ENCODE assay signal across 10 mouse cellular contexts in the genomic region with DNA sequence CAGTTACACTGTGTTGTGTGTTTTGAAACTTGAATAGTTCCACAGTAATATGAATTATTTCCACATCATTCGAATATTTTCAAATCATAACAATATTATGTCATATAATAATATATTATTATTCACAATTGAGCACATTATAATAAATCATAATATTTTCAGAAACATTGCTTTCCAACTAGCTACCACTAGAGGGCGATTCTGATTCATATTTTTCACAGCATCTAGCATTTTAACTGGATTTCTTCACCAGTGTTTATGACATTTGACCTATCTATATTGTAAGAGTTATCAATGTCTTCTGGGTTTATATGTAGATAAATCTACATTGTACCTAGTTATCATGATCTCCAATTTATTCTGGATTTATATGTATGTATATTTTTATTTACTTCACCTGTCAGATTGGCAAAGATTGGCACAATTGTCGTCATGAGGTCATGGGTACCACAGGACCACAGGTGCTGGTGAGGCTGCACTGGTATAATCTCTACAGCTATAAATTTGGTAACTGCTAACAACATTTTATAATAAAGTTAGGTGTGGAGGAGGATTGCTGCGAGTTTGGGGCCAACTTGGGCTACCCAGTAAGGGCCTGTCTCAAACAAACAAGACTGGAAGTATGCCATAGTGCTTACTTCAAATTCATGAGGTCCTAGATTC. TPM values are rescaled to one million over a fixed set of nuclear protein-coding genes. Genes with fewer than 3 reads are reported as not detected.
A peak's percentile ranks its signal among the peaks of the same experiment; 100 is the strongest.
DNase-seq lines count a peak whose midpoint lies in the region; ATAC-seq and TF ChIP-seq lines count a peak whose summit lies in the region.
"Had no signal": no experiment of that assay in that cellular context is flagged by ENCODE, and none has a peak within 500 bp of the region (broad histone marks: within the 10 kb centered on the region; RNA-seq: fewer than 3 reads in every experiment).

No protein-coding gene starts in this region.

- no peak overlapping the region for H3K9ac ChIP-seq in lung, embryonic 14.5 days
- H3K9ac ChIP-seq in CH12.LX (ENCODE audit: insufficient read depth, low read depth): no peak overlapping the region
- no peak overlapping the region for H3K9ac ChIP-seq in liver, embryonic 14.5 days (replicated peaks)
- H3K9ac ChIP-seq: intestine, embryonic 15.5 days had no signal

- 44% methylated on average over 4 of the region's 4 CpGs for WGBS in lung, embryonic 14.5 days
- WGBS in liver, embryonic 14.5 days (ENCODE audit: insufficient replicate concordance): 35% methylated on average over 4 of the region's 4 CpGs

- TF ChIP-seq RAD21 in CH12.LX (IDR thresholded peaks at IDR 0.05; ENCODE audit: low read depth, low read length): peak; percentile 95

- no peak for TF ChIP-seq EP300 in CH12.LX (IDR thresholded peaks at IDR 0.05; ENCODE audit: low read length)
- no peak for TF ChIP-seq EP300 in liver, embryonic 14.5 days (IDR thresholded peaks at IDR 0.05; ENCODE audit: low read depth)

- no peaks in the 10 kb centered on the region for H3K27me3 ChIP-seq in lung, embryonic 14.5 days (ENCODE audit: insufficient read depth, low read length)
- no peaks in the 10 kb centered on the region for H3K27me3 ChIP-seq in CH12.LX (replicated peaks)
- H3K27me3 ChIP-seq in liver, embryonic 14.5 days (ENCODE audit: control insufficient read depth, insufficient read depth, low read length): no peaks in the 10 kb centered on the region
- H3K27me3 ChIP-seq: intestine, embryonic 15.5 days had no signal

- no peak overlapping the region for H3K4me3 ChIP-seq in gastrocnemius, adult 2 months
- H3K4me3 ChIP-seq in lung, embryonic 14.5 days (ENCODE audit: low read depth, low read length): no peak overlapping the region
- H3K4me3 ChIP-seq in CH12.LX (replicated peaks in 1 of 3; ENCODE audit: low read depth in 2 of 3, low read length in 2 of 3, poor library complexity in 1 of 3): no peak overlapping the region
- H3K4me3 ChIP-seq in liver, embryonic 14.5 days (ENCODE audit: insufficient read depth in 1 of 2, low read depth in 2 of 2, low read length in 2 of 2): no peak overlapping the region
- H3K4me3 ChIP-seq: intestine, embryonic 15.5 days had no signal

- no peak for ATAC-seq in lung, embryonic 14.5 days (ENCODE audit: insufficient read depth)
- ATAC-seq in liver, embryonic 14.5 days (ENCODE audit: insufficient read depth): no peak
- ATAC-seq: intestine, embryonic 15.5 days had no signal

- no peak for TF ChIP-seq POLR2A in CH12.LX (IDR thresholded peaks at IDR 0.05; ENCODE audit: low read depth, low read length)

- no peaks in the 10 kb centered on the region for H3K79me2 ChIP-seq in CH12.LX (replicated peaks; ENCODE audit: control insufficient read depth, extremely low read depth, insufficient read depth, poor library complexity, severe bottlenecking)

- H3K36me3 ChIP-seq in lung, embryonic 14.5 days (ENCODE audit: insufficient read depth): no peaks in the 10 kb centered on the region
- H3K36me3 ChIP-seq in CH12.LX (replicated peaks in 1 of 2; ENCODE audit: control insufficient read depth in 1 of 2, insufficient read depth in 1 of 2, low read length in 1 of 2): no peaks in the 10 kb centered on the region
- H3K36me3 ChIP-seq in liver, embryonic 14.5 days (replicated peaks; ENCODE audit: control insufficient read depth, insufficient read depth, low read depth): no peaks in the 10 kb centered on the region
- H3K36me3 ChIP-seq: intestine, embryonic 15.5 days had no signal

- intact Hi-C loops in gastrocnemius, adult 2 months (cut with DNase I): loop anchor here (1.0 to 5.0 kb wide), 3 partner anchors 39 to 254 kb away; no protein-coding TSS in a partner anchor

- no peak overlapping the region for H3K27ac ChIP-seq in gastrocnemius, adult 2 months
- no peak overlapping the region for H3K27ac ChIP-seq in lung, embryonic 14.5 days (ENCODE audit: low read depth)
- H3K27ac ChIP-seq in CH12.LX (ENCODE audit: insufficient read depth, low read depth): no peak overlapping the region
- no peak overlapping the region for H3K27ac ChIP-seq in liver, embryonic 14.5 days
- H3K27ac ChIP-seq: intestine, embryonic 15.5 days had no signal

- in situ Hi-C loops in CH12.LX (cut with MboI; ENCODE audit: low pct_ligation_motif_present, low pct_unique_long_range_greater_than_20kb, low sequenced_read_pairs): no loop called here

- no peaks in the 10 kb centered on the region for H3K4me1 ChIP-seq in lung, embryonic 14.5 days (ENCODE audit: insufficient read depth)
- H3K4me1 ChIP-seq in CH12.LX (ENCODE audit: control insufficient read depth in 1 of 2, insufficient read depth in 2 of 2): peaks cover 18 to 48% of the 10 kb centered on the region in 2 experiments
- H3K4me1 ChIP-seq in liver, embryonic 14.5 days (replicated peaks; ENCODE audit: control insufficient read depth in 2 of 2, insufficient read depth in 2 of 2, low read length in 1 of 2): peaks cover 0 to 4% of the 10 kb centered on the region in 2 experiments; a peak in 2 of 4 replicates
- H3K4me1 ChIP-seq: intestine, embryonic 15.5 days had no signal

- dilution Hi-C loops in CH12.LX (cut with MboI; ENCODE audit: extremely low pct_ligation_motif_present, extremely low pct_unique_long_range_greater_than_20kb, low sequenced_read_pairs): no loop called here

- no peak for DNase-seq in gastrocnemius, adult 2 months
- DNase-seq in gastrocnemius, postnatal 4 days (ENCODE audit: low spot score in 2 of 2): no peak
- DNase-seq in lung, embryonic 14.5 days: peak; percentile 77
- no peak for DNase-seq in lung, adult 18-20 months
- DNase-seq in CH12.LX (ENCODE audit: extremely low read depth): no peak
- no peak for DNase-seq in liver, embryonic 14.5 days (ENCODE audit: low read depth in 3 of 3, low spot score in 3 of 3)
- DNase-seq in layer of hippocampus, postnatal 25 days (ENCODE audit: extremely low spot score in 1 of 2, low spot score in 1 of 2): no peak
- DNase-seq in left cerebral cortex, adult 11 months (ENCODE audit: low spot score): no peak
- DNase-seq: right cerebral cortex, postnatal 25 days had no signal

- H3K9me3 ChIP-seq in lung, embryonic 14.5 days (ENCODE audit: low read depth, low read length): no peaks in the 10 kb centered on the region
- H3K9me3 ChIP-seq in CH12.LX (replicated peaks; ENCODE audit: low read length): no peaks in the 10 kb centered on the region
- H3K9me3 ChIP-seq in liver, embryonic 14.5 days (ENCODE audit: control insufficient read depth, low read length): no peaks in the 10 kb centered on the region
- H3K9me3 ChIP-seq: intestine, embryonic 15.5 days had no signal

- TF ChIP-seq CTCF in gastrocnemius, adult 2 months (IDR thresholded peaks at IDR 0.05): peak; percentile 76
- TF ChIP-seq CTCF in lung, embryonic 14.5 days (IDR thresholded peaks at IDR 0.05; ENCODE audit: low read depth): peak; percentile 70
- TF ChIP-seq CTCF in CH12.LX (conservative IDR thresholded peaks at IDR 0.05 in 1 of 2, IDR thresholded peaks at IDR 0.05 in 1 of 2; ENCODE audit: low read depth in 2 of 2, low read length in 2 of 2): peak in 1 of 2 experiments; percentile 86; a peak in 3 of 4 replicates
- TF ChIP-seq CTCF in liver, embryonic 14.5 days (IDR thresholded peaks at IDR 0.05; ENCODE audit: low read depth): peak; percentile 44; the same call in 1 of the 2 replicates

- H3K4me2 ChIP-seq in lung, embryonic 14.5 days: no peak overlapping the region
- no peak overlapping the region for H3K4me2 ChIP-seq in CH12.LX (ENCODE audit: insufficient read depth, low read depth, poor library complexity, severe bottlenecking)
- H3K4me2 ChIP-seq in liver, embryonic 14.5 days (ENCODE audit: low read depth): no peak overlapping the region
- H3K4me2 ChIP-seq: intestine, embryonic 15.5 days had no signal

TF ChIP-seq in CH12.LX, 34 proteins besides CTCF, POLR2A, EP300 and RAD21:
- TF ChIP-seq SMC3 (IDR thresholded peaks at IDR 0.05; ENCODE audit: low read depth, low read length): peak; percentile 86
- no peak for TF ChIP-seq ZMIZ1 (IDR thresholded peaks at IDR 0.05; ENCODE audit: low read depth, low read length)
- no peak for TF ChIP-seq HCFC1 (IDR thresholded peaks at IDR 0.05; ENCODE audit: low read depth, low read length)
- TF ChIP-seq NELFE (IDR thresholded peaks at IDR 0.05; ENCODE audit: low read depth, low read length): no peak
- no peak for TF ChIP-seq ETS1 (conservative IDR thresholded peaks at IDR 0.05; ENCODE audit: low read depth, low read length)
- no peak for TF ChIP-seq ELF1 (IDR thresholded peaks at IDR 0.05; ENCODE audit: low read depth, low read length)
- TF ChIP-seq SIN3A (IDR thresholded peaks at IDR 0.05; ENCODE audit: low read length): no peak
- TF ChIP-seq ZC3H11A (IDR thresholded peaks at IDR 0.05; ENCODE audit: low read depth, low read length): peak; percentile 72
- TF ChIP-seq MYC (IDR thresholded peaks at IDR 0.05; ENCODE audit: low read depth, low read length): no peak
- no peak for TF ChIP-seq ZKSCAN1 (IDR thresholded peaks at IDR 0.05; ENCODE audit: borderline replicate concordance, low read depth, low read length)
- TF ChIP-seq JUND (conservative IDR thresholded peaks at IDR 0.05; ENCODE audit: low read depth, low read length): no peak; the same call in 1 of the 2 replicates
- TF ChIP-seq BHLHE40 (IDR thresholded peaks at IDR 0.05; ENCODE audit: low read depth, low read length): no peak

RNA-seq across cellular contexts. Expression of a gene that starts 12.6 kb away (rescaled TPM):
- total RNA-seq in gastrocnemius, adult 2 months (2021): under 1 TPM; 0.64 to 0.66 TPM
- 10 to 100 TPM; 18.9 to 23.5 TPM for total RNA-seq in gastrocnemius, postnatal 4 days (2021)
- polyA plus RNA-seq in lung, embryonic 14.5 days (2014; fragmentation: Nextera tagmentation; extraction: Ambion mirVana): 13.6 and 14.9 TPM in 2 replicates
- total RNA-seq in CH12.LX (2012; rRNA removed) (129 and 141 TPM in 2 replicates), CH12.LX (2014; rRNA removed) (176 and 199 TPM in 2 replicates)
- 157 and 176 TPM in 2 replicates for polyA plus RNA-seq in CH12.LX (2012; ENCODE audit: insufficient read length, low read depth)
- 0.06 and 0.13 TPM in 2 replicates for polyA plus RNA-seq in liver, embryonic 14.5 days (2012; rRNA removed)
- 0.35 and 0.51 TPM in 2 replicates for polyA plus RNA-seq in liver, embryonic 14.5 days (2014; fragmentation: Nextera tagmentation; extraction: Ambion mirVana)
- 100 to 1,000 TPM in 1 of 2 experiments, 10 to 100 TPM in 1; 89.6 to 103 TPM for total RNA-seq in layer of hippocampus, postnatal 25 days (2021)

RNA-seq across cellular contexts. Expression of a gene that starts 26.9 kb away (rescaled TPM):
- total RNA-seq in gastrocnemius, adult 2 months (2021): under 1 TPM; 0.31 to 0.61 TPM
- 1 to 10 TPM; 4.1 to 4.6 TPM for total RNA-seq in gastrocnemius, postnatal 4 days (2021)
- polyA plus RNA-seq in lung, embryonic 14.5 days (2014; fragmentation: Nextera tagmentation; extraction: Ambion mirVana): 1.4 and 2.3 TPM in 2 replicates
- total RNA-seq in CH12.LX (2012; rRNA removed) (92.3 and 102 TPM in 2 replicates), CH12.LX (2014; rRNA removed) (155 and 171 TPM in 2 replicates)
- polyA plus RNA-seq in CH12.LX (2012; ENCODE audit: insufficient read length, low read depth): 163 and 180 TPM in 2 replicates
- polyA plus RNA-seq in liver, embryonic 14.5 days (2012; rRNA removed): 8.3 and 10.9 TPM in 2 replicates
- 7.3 and 9.8 TPM in 2 replicates for polyA plus RNA-seq in liver, embryonic 14.5 days (2014; fragmentation: Nextera tagmentation; extraction: Ambion mirVana)
- total RNA-seq in layer of hippocampus, postnatal 25 days (2021): 1 to 10 TPM; 3.9 to 5.8 TPM

Comparison
In these comparisons a context has a peak if more than half of its experiments do, and no peak if none do; other contexts are left out.
1. RNA of a gene that starts 12.6 kb away (total RNA-seq): 129 to 199 TPM in CH12.LX, 89.6 to 103 TPM in layer of hippocampus, postnatal 25 days and 18.9 to 23.5 TPM in gastrocnemius, postnatal 4 days; 0.64 to 0.66 TPM in gastrocnemius, adult 2 months; every median in the first group is over 10 times any median in the second.
2. RNA of a gene that starts 26.9 kb away (total RNA-seq): 92.3 to 171 TPM in CH12.LX; 3.9 to 5.8 TPM in layer of hippocampus, postnatal 25 days, 4.1 to 4.6 TPM in gastrocnemius, postnatal 4 days and 0.31 to 0.61 TPM in gastrocnemius, adult 2 months; every median in the first group is over 10 times any median in the second.